In the genomic region with DNA sequence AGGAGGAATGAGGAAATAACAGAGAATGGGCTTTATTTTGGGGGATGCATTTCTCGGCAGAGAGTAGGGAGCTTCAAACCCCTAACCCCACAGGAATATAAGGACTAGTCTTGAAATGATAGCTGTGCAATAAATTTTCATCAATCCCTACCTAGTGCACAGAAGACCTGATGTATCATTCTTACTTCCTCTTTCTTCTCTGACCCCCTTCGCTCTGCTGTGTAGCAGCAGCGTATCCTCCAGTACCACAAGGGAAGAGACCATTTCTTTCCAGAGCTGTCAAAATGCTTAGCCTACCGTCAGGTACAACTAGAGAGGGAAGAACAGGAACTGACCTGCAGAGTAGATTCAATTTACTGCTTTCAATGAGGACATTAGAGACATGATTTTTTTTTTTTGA, we compare ENCODE assay signal across 21 mouse cellular contexts.
DNase-seq lines count a peak whose midpoint lies in the region; ATAC-seq and TF ChIP-seq lines count a peak whose summit lies in the region.
"Had no signal": no experiment of that assay in that cellular context is flagged by ENCODE, and none has a peak within 500 bp of the region (broad histone marks: within the 10 kb centered on the region; RNA-seq: fewer than 3 reads in every experiment).

No protein-coding gene starts in this region.

- no peaks in the 10 kb centered on the region for H3K4me1 ChIP-seq in hindbrain, postnatal 0 days (ENCODE audit: insufficient read depth, low read length)
- H3K4me1 ChIP-seq: embryonic facial prominence, embryonic 12.5 days; forebrain, embryonic 15.5 days; heart, embryonic 13.5 days; hindbrain, embryonic 12.5 days; intestine, embryonic 15.5 days had no signal

- WGBS in hindbrain, postnatal 0 days: 88% methylated on average over 4 of the region's 4 CpGs

- TF ChIP-seq CTCF in hindbrain, postnatal 0 days (IDR thresholded peaks at IDR 0.05; ENCODE audit: low read depth): no peak

- no peak overlapping the region for H3K4me2 ChIP-seq in hindbrain, postnatal 0 days (ENCODE audit: low read depth, low read length)
- H3K4me2 ChIP-seq: embryonic facial prominence, embryonic 12.5 days; forebrain, embryonic 15.5 days; heart, embryonic 13.5 days; hindbrain, embryonic 12.5 days; intestine, embryonic 15.5 days had no signal

- H3K4me3 ChIP-seq in hindbrain, postnatal 0 days (ENCODE audit: low read length): no peak overlapping the region
- H3K4me3 ChIP-seq: embryonic facial prominence, embryonic 12.5 days; forebrain, embryonic 15.5 days; heart, embryonic 13.5 days; hindbrain, embryonic 12.5 days; intestine, embryonic 15.5 days had no signal

- H3K27ac ChIP-seq in hindbrain, postnatal 0 days: no peak overlapping the region
- H3K27ac ChIP-seq: embryonic facial prominence, embryonic 12.5 days; forebrain, embryonic 15.5 days; heart, embryonic 13.5 days; hindbrain, embryonic 12.5 days; intestine, embryonic 15.5 days had no signal

- no peaks in the 10 kb centered on the region for H3K27me3 ChIP-seq in hindbrain, postnatal 0 days (ENCODE audit: insufficient read depth, low read length)
- H3K27me3 ChIP-seq: CH12.LX; embryonic facial prominence, embryonic 12.5 days; forebrain, embryonic 15.5 days; heart, embryonic 13.5 days; hindbrain, embryonic 12.5 days; intestine, embryonic 15.5 days had no signal

- H3K9ac ChIP-seq in hindbrain, postnatal 0 days (replicated peaks; ENCODE audit: low read length): no peak overlapping the region
- H3K9ac ChIP-seq: embryonic facial prominence, embryonic 12.5 days; forebrain, embryonic 15.5 days; heart, embryonic 13.5 days; hindbrain, embryonic 12.5 days; intestine, embryonic 15.5 days had no signal

- peak; percentile 31 for DNase-seq in thymus, postnatal 14 days
- no peak for DNase-seq in thymus, postnatal 10 days (ENCODE audit: low spot score in 2 of 2)
- DNase-seq in natural killer cell, adult 2 months (ENCODE audit: low spot score in 2 of 2): no peak
- DNase-seq in hindbrain, postnatal 0 days (ENCODE audit: low spot score): no peak
- DNase-seq in adrenal gland, postnatal 14 days: no peak
- DNase-seq: adrenal gland, adult 2 months; adrenal gland, postnatal 36 days; cerebellum, adult 2 months; cerebellum, postnatal 10 days; gastrocnemius, postnatal 14 days; heart, adult 11 months; heart, postnatal 36 days had no signal

- no peaks in the 10 kb centered on the region for H3K36me3 ChIP-seq in hindbrain, postnatal 0 days (ENCODE audit: insufficient read depth, low read length)
- H3K36me3 ChIP-seq: embryonic facial prominence, embryonic 12.5 days; forebrain, embryonic 15.5 days; heart, embryonic 13.5 days; hindbrain, embryonic 12.5 days; intestine, embryonic 15.5 days had no signal

- no peaks in the 10 kb centered on the region for H3K9me3 ChIP-seq in hindbrain, postnatal 0 days (ENCODE audit: low read length)
- H3K9me3 ChIP-seq: embryonic facial prominence, embryonic 12.5 days; forebrain, embryonic 15.5 days; heart, embryonic 13.5 days; hindbrain, embryonic 12.5 days; intestine, embryonic 15.5 days had no signal

- ATAC-seq in granulocyte monocyte progenitor cell, adult 5-6 weeks (replicated peaks; ENCODE audit: poor library complexity, severe bottlenecking): peak; percentile 87
- peak; percentile 80 for ATAC-seq in megakaryocyte progenitor cell, adult 5-6 weeks (replicated peaks; ENCODE audit: poor library complexity)
- ATAC-seq in hindbrain, postnatal 0 days: no peak
- ATAC-seq: forebrain, embryonic 15.5 days; hindbrain, embryonic 16.5 days; intestine, embryonic 15.5 days had no signal
